Mouse (Mus musculus): ENCODE results near the gene Grsf1.

- no peak for TF ChIP-seq POLR2A (IDR thresholded peaks at IDR 0.05; ENCODE audit: control insufficient read depth, extremely low read depth, insufficient read depth, low read length, poor library complexity)
- no peak for TF ChIP-seq CTCF (IDR thresholded peaks at IDR 0.05; ENCODE audit: borderline replicate concordance, control insufficient read depth, extremely low read depth, insufficient read depth, low read length, poor library complexity)
Measured at GRCm38 (mm10) chr5:88685306-88685705, 9.3 kb upstream of the Grsf1 start.
